8 mouse cellular contexts compared by ENCODE assay signal in the genomic region with DNA sequence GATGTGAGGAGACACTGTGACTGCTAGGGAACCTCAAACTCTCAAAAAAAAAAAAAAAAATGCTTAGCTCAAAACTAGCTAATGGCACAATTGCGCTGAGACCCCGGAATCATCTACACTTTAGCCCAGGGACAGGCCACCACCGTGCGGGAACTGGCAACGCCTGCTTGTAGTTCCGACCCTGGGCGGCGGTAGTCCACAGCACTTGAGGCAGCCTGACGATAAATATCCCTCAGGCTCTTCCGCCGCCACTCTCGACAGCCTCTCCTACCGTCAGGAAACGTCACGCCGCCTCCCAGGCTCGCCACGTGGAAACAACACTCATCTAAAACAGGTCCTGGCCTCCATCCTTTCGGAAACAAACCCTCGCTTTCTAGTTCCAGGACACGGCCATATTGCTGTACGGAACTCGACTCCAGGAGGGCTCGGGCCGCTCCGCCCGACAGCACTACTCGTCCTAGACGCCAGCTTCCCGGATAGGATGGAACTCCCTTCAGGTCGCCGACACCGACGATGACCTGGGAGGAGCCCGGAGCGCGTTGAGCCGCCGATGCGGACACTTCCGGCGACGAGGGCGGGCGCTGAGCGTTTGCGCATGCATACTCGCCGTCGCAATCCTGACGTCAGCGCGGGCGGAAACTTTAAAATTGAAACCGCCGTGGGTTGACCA. TPM values are rescaled to one million over a fixed set of nuclear protein-coding genes. Genes with fewer than 3 reads are reported as not detected.
DNase-seq lines count a peak whose midpoint lies in the region; ATAC-seq and TF ChIP-seq lines count a peak whose summit lies in the region.

TSS of gene Mettl4 (minus strand) at position 554 of the 670 bp plus-strand sequence.

- 0 out of 2 replicates have a peak, but pooled peaks cover 3% of the 10 kb centered on the region for H3K4me1 ChIP-seq in G1E (ENCODE audit: insufficient read depth, low read depth, low read length)
- H3K4me1 ChIP-seq in forebrain, embryonic 16.5 days (replicated peaks; ENCODE audit: control insufficient read depth, insufficient read depth, low read length) = peaks cover 29% of the 10 kb centered on the region
- no peaks in the 10 kb centered on the region for H3K4me1 ChIP-seq in lung, embryonic 14.5 days (ENCODE audit: insufficient read depth)
- H3K4me1 ChIP-seq in olfactory bulb, adult 2 months (ENCODE audit: control insufficient read depth, insufficient read depth, low read length) = 0 out of 2 replicates have a peak, but pooled peaks cover 6% of the 10 kb centered on the region
- H3K4me1 ChIP-seq in thymus, adult 2 months (replicated peaks; ENCODE audit: control insufficient read depth, insufficient read depth, low read length) = peaks cover 4% of the 10 kb centered on the region

- under 1% methylated on average over 56 of the region's 56 CpGs for WGBS in forebrain, embryonic 16.5 days
- under 1% methylated on average over 56 of the region's 56 CpGs for WGBS in lung, embryonic 14.5 days
- under 1% methylated on average over 56 of the region's 56 CpGs for WGBS in olfactory bulb, adult 2 months
- under 1% methylated on average over 56 of the region's 56 CpGs for WGBS in thymus, adult 2 months

- peaks cover 2% of the 10 kb centered on the region for H3K36me3 ChIP-seq in G1E (replicated peaks)
- H3K36me3 ChIP-seq in forebrain, embryonic 16.5 days (ENCODE audit: control insufficient read depth, insufficient read depth) = no peaks in the 10 kb centered on the region
- H3K36me3 ChIP-seq in lung, embryonic 14.5 days (ENCODE audit: insufficient read depth) = 0 out of 2 replicates have a peak, but pooled peaks cover 3% of the 10 kb centered on the region
- no peaks in the 10 kb centered on the region for H3K36me3 ChIP-seq in thymus, adult 2 months (ENCODE audit: control insufficient read depth, insufficient read depth, low read length)

- H3K4me2 ChIP-seq in forebrain, embryonic 16.5 days (ENCODE audit: low read length) = peak within 1 kb of the TSS; percentile 72
- H3K4me2 ChIP-seq in lung, embryonic 14.5 days = peak within 1 kb of the TSS; percentile 73

- H3K9me3 ChIP-seq in G1E (replicated peaks) = no peaks in the 10 kb centered on the region
- no peaks in the 10 kb centered on the region for H3K9me3 ChIP-seq in forebrain, embryonic 16.5 days (ENCODE audit: control insufficient read depth, low read length)
- no peaks in the 10 kb centered on the region for H3K9me3 ChIP-seq in lung, embryonic 14.5 days (ENCODE audit: low read depth, low read length)

- DNase-seq in G1E (ENCODE audit: low spot score) = peak; percentile 39
- peak; percentile 91 to 95 for DNase-seq in cerebellum, adult 18-20 months
- DNase-seq in heart, postnatal 36 days = peak; percentile 90 to 92
- DNase-seq in layer of hippocampus, adult 2 months (ENCODE audit: low spot score in 2 of 2) = peak; percentile 91 to 94
- peak; percentile 97 for DNase-seq in lung, embryonic 14.5 days
- peak; percentile 82 for DNase-seq in thymus, adult 2 months

- peak; percentile 42 for TF ChIP-seq POLR2A in olfactory bulb, adult 2 months (IDR thresholded peaks at IDR 0.05; ENCODE audit: insufficient read depth, low read depth, low read length)
- TF ChIP-seq POLR2A in thymus, adult 2 months (IDR thresholded peaks at IDR 0.05; ENCODE audit: control insufficient read depth, extremely low read depth, insufficient read depth, low read length, poor library complexity) = peak; percentile 37; the same call in 1 of the 2 replicates

- intact Hi-C loops in heart, postnatal 36 days (cut with DNase I) = loop anchor here (2.0 kb wide), 1 partner anchor 85 kb away; no protein-coding TSS in a partner anchor

- H3K27me3 ChIP-seq in G1E (ENCODE audit: insufficient read depth, low read length) = no peaks in the 10 kb centered on the region
- no peaks in the 10 kb centered on the region for H3K27me3 ChIP-seq in forebrain, embryonic 16.5 days (replicated peaks; ENCODE audit: control insufficient read depth, insufficient read depth, low read length)
- no peaks in the 10 kb centered on the region for H3K27me3 ChIP-seq in lung, embryonic 14.5 days (ENCODE audit: insufficient read depth, low read length)
- no peaks in the 10 kb centered on the region for H3K27me3 ChIP-seq in thymus, adult 2 months (ENCODE audit: control insufficient read depth, insufficient read depth, low read length)

- peak within 1 kb of the TSS; percentile 73 for H3K4me3 ChIP-seq in G1E (ENCODE audit: low read depth, low read length)
- peak within 1 kb of the TSS; percentile 61 for H3K4me3 ChIP-seq in forebrain, embryonic 16.5 days (replicated peaks; ENCODE audit: low read length)
- peak within 1 kb of the TSS; percentile 57 for H3K4me3 ChIP-seq in layer of hippocampus, adult 2 months
- peak within 1 kb of the TSS; percentile 68 for H3K4me3 ChIP-seq in lung, embryonic 14.5 days (ENCODE audit: low read depth, low read length)
- H3K4me3 ChIP-seq in olfactory bulb, adult 2 months (ENCODE audit: insufficient read depth, low read depth, low read length) = peak within 1 kb of the TSS; percentile 57
- H3K4me3 ChIP-seq in thymus, adult 2 months (ENCODE audit: control insufficient read depth, insufficient read depth, low read length) = peak within 1 kb of the TSS; percentile 99

- TF ChIP-seq CTCF in G1E (IDR thresholded peaks at IDR 0.05; ENCODE audit: low read depth, low read length) = no peak
- TF ChIP-seq CTCF in layer of hippocampus, adult 2 months (conservative IDR thresholded peaks at IDR 0.05) = peak; percentile 22; the same call in 1 of the 2 replicates
- peak; percentile 1; the same call in 1 of the 2 replicates for TF ChIP-seq CTCF in lung, embryonic 14.5 days (IDR thresholded peaks at IDR 0.05; ENCODE audit: low read depth)
- TF ChIP-seq CTCF in olfactory bulb, adult 2 months (IDR thresholded peaks at IDR 0.05; ENCODE audit: insufficient read depth, low read depth, low read length) = peak; percentile 22; the same call in 1 of the 2 replicates
- no peak for TF ChIP-seq CTCF in thymus, adult 2 months (IDR thresholded peaks at IDR 0.05; ENCODE audit: borderline replicate concordance, control insufficient read depth, extremely low read depth, insufficient read depth, low read length, poor library complexity)

- peak; percentile 87 for ATAC-seq in G1E (ENCODE audit: extremely low read depth, insufficient number of reproducible peaks, low FRiP score, poor library complexity, severe bottlenecking)
- peak; percentile 96 for ATAC-seq in forebrain, embryonic 16.5 days
- ATAC-seq in lung, embryonic 14.5 days (ENCODE audit: insufficient read depth) = peak; percentile 98

- peak within 1 kb of the TSS; percentile 80 for H3K9ac ChIP-seq in forebrain, embryonic 16.5 days (replicated peaks; ENCODE audit: low read depth, low read length)
- peak within 1 kb of the TSS; percentile 75 for H3K9ac ChIP-seq in lung, embryonic 14.5 days

- peak within 1 kb of the TSS; percentile 89 for H3K27ac ChIP-seq in forebrain, embryonic 16.5 days (ENCODE audit: low read length)
- peak within 1 kb of the TSS; percentile 95 for H3K27ac ChIP-seq in layer of hippocampus, adult 2 months
- H3K27ac ChIP-seq in lung, embryonic 14.5 days (ENCODE audit: low read depth) = peak within 1 kb of the TSS; percentile 96
- peak within 1 kb of the TSS; percentile 71 for H3K27ac ChIP-seq in olfactory bulb, adult 2 months (ENCODE audit: insufficient read depth, low read depth, low read length)
- H3K27ac ChIP-seq in thymus, adult 2 months (ENCODE audit: control insufficient read depth, insufficient read depth, low read length) = peak within 1 kb of the TSS; percentile 74

RNA-seq across cellular contexts. Expression of gene Mettl4, which starts in this region (rescaled TPM):
- 26.0 and 29.2 TPM in 2 replicates for total RNA-seq in G1E (2014; fragmentation: Nextera tagmentation)
- 11.4 and 15.0 TPM in 2 replicates for total RNA-seq in G1E (2017)
- 1.6 and 2.1 TPM in 2 replicates for polyA plus RNA-seq in G1E (2012)
- 28.6 and 34.6 TPM in 2 replicates for polyA plus RNA-seq in forebrain, embryonic 16.5 days (2015; fragmentation: Nextera tagmentation; extraction: Ambion mirVana)
- 1 to 10 TPM; 6.9 to 7.7 TPM for total RNA-seq in heart, postnatal 36 days (2021)
- 10 to 100 TPM; 15.3 to 16.3 TPM for total RNA-seq in layer of hippocampus, adult 2 months (2021)
- 24.5 and 25.6 TPM in 2 replicates for polyA plus RNA-seq in lung, embryonic 14.5 days (2014; fragmentation: Nextera tagmentation; extraction: Ambion mirVana)
- not detected in 2 replicates for polyA plus RNA-seq in olfactory bulb, adult 2 months (2012; ENCODE audit: insufficient read depth, insufficient read length, low replicate concordance, missing spikeins)
- polyA plus RNA-seq in thymus, adult 2 months (2012; rRNA removed) = 8.0 and 8.6 TPM in 2 replicates

Comparison
In these comparisons a context has a peak if more than half of its experiments do, and no peak if none do; other contexts are left out.
1. Peak in every context shown above with its lines: DNase-seq, ATAC-seq, H3K4me3 ChIP-seq and H3K27ac ChIP-seq.
2. DNase-seq: peak in every context shown above with its lines; median percentile 97 in lung, embryonic 14.5 days; 93 in cerebellum, adult 18-20 months; 92 in layer of hippocampus, adult 2 months; 91 in heart, postnatal 36 days; 82 in thymus, adult 2 months; 39 in G1E.
3. CTCF ChIP-seq: peak in layer of hippocampus, adult 2 months (single experiment), lung, embryonic 14.5 days (single experiment) and olfactory bulb, adult 2 months (single experiment); none in G1E (single experiment) and thymus, adult 2 months (single experiment).